Mouse (Mus musculus) embryonic facial prominence, embryonic 11.5 days (tissue): Measurements from ENCODE around the gene Inf2. TPM values are rescaled to one million over a fixed set of nuclear protein-coding genes. Genes with fewer than 3 reads are reported as not detected.
A peak's percentile ranks its signal among the peaks of the same experiment; 100 is the strongest.

ENCODE experiments used
- ATAC-seq: fragments of 200-750 bp; cut with Nextera tagmentation; replicated peaks from 2 replicates; pipeline ENCODE4 v1.8.0; 2017; ENCODE audit warnings: low read depth; ENCODE audit not compliant: insufficient number of reproducible peaks, low FRiP score, low TSS enrichment
- DNase-seq: peaks from one replicate; pipeline ENCODE4 v3.0.0-alpha.2; 2015; ENCODE audit warnings: low spot score
- H3K27ac ChIP-seq: fragments of 300-500 bp; sonication (generic); replicated peaks from 2 replicates; pipeline ENCODE4 v1.5.1; 2014; ENCODE audit warnings: mild to moderate bottlenecking, low read depth, low read length, control low read depth
- H3K27me3 ChIP-seq: fragments of 300-500 bp; sonication (generic); 2 replicates; pipeline ENCODE4 v1.6.1; 2014; ENCODE audit warnings: mild to moderate bottlenecking, low read length, moderate library complexity, mixed read lengths; ENCODE audit not compliant: control insufficient read depth, insufficient read depth
- H3K36me3 ChIP-seq: fragments of 300-500 bp; sonication (generic); replicated peaks from 2 replicates; pipeline ENCODE4 v1.6.1; 2014; ENCODE audit warnings: low read depth, mild to moderate bottlenecking, low read length, moderate library complexity, mixed read lengths; ENCODE audit not compliant: control insufficient read depth, insufficient read depth
- H3K4me1 ChIP-seq: fragments of 300-500 bp; sonication (generic); 2 replicates; pipeline ENCODE4 v1.6.1; 2014; ENCODE audit warnings: low read length, mixed read lengths; ENCODE audit not compliant: control insufficient read depth, insufficient read depth
- H3K4me2 ChIP-seq: fragments of 300-500 bp; sonication (generic); 2 replicates; pipeline ENCODE4 v1.6.1; 2014; ENCODE audit warnings: low read depth, mild to moderate bottlenecking, control low read depth, low read length, moderate library complexity
- H3K4me3 ChIP-seq: fragments of 300-500 bp; sonication (generic); 2 replicates; pipeline ENCODE4 v1.5.1; 2014; ENCODE audit warnings: low read depth, low read length, control low read depth
- H3K9ac ChIP-seq: fragments of 300-500 bp; sonication (generic); replicated peaks from 2 replicates; pipeline ENCODE4 v1.6.1; 2014; ENCODE audit warnings: mild to moderate bottlenecking, control low read depth, low read length
- H3K9me3 ChIP-seq: fragments of 300-500 bp; sonication (generic); replicated peaks from 2 replicates; pipeline ENCODE4 v1.6.1; 2016; ENCODE audit warnings: mild to moderate bottlenecking, low read length, inconsistent platforms, mixed read lengths; ENCODE audit not compliant: control insufficient read depth
- WGBS: fragments of 180-500 bp; shearing (Covaris S2); extraction: QIAGEN DNeasy Blood & Tissue Kit; methylation state at CpG from one replicate; pipeline ENCODE4 v1.1.7; 2014; 5-methylcytosine and 5-hydroxymethylcytosine counted together
- polyA plus RNA-seq: library from polyadenylated mRNA; unstranded; fragments of >200 nt; fragmentation: Nextera tagmentation; extraction: Ambion mirVana; gene quantifications from 2 replicates; pipeline ENCODE4 v1.2.1, GENCODE M21; 2014

Gene Inf2
- polyA plus RNA-seq, 1 experiment from 2014 or later, result 1.6 TPM

DNA sequence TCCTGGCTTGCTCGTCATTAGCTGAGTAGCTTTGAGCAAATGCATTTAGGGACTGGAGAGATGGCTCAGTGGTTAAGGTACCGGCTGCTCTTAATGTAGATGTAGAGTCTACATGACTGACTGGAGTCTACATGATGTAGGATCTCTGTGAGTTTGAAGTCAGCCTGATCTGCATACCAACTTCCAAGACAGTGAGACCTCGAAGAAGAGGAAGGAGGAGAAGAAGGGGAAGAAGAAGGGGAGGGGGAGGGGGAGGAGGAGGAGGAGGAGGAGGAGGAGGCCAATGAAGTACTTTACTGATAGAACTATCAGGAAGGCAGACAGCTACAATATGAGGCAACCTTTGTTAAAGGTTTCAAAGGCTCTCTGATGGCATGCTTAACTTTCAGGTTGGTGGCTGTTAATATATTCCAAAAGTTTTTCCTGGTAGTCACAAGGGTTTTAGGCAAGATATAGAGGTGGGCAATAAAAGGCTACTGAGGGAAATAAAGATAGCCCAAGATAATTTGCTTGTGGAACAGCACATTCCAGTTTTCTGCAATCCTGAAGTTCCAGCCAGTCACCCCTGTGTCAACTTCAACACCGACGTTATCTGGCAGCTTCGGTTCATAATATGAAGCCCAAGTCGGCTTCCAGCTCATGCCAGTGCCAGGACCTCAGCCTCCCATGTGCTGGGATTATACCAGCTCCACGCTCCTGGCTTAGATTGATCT lies 13.2 kb upstream of the Inf2 start:
- H3K4me3 ChIP-seq, result no peak overlapping the region
- H3K36me3 ChIP-seq, result no peaks in the 10 kb centered on the region
- H3K27me3 ChIP-seq, result no peaks in the 10 kb centered on the region
- WGBS, result 79% methylated on average over 8 of the region's 8 CpGs
- DNase-seq, result no peak
- no peak overlapping the region for H3K27ac ChIP-seq
- H3K4me1 ChIP-seq, result peaks cover 2% of the 10 kb centered on the region
- H3K9me3 ChIP-seq, result no peaks in the 10 kb centered on the region
- no peak for ATAC-seq
- no peak overlapping the region for H3K9ac ChIP-seq
- H3K4me2 ChIP-seq, result no peak overlapping the region

DNA sequence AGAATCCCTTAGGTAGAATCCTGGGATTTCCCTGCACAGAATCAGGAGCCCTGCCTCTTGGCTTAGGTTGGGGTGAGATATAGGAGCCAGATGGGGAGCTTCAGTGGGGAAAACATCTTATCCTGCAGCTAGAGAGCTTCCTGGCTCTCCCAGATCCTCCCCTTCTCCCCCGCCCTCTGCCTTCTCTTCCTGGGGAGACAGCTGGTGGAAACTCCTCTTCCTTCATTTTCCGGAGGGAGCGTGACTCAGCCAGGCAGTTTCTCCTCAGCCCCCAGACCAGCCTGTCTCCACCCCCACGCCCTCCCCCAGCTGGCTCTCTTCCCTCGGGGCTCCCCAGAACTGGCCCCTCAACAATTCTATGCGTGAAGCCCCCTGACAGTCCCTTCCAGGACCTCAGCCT lies 12.2 kb upstream of the Inf2 start:
- DNase-seq (no peak), ATAC-seq (no peak)
- no peaks in the 10 kb centered on the region for H3K27me3 ChIP-seq
- WGBS, result 13% methylated on average over 4 of the region's 6 CpGs
- H3K4me3 ChIP-seq, result no peak overlapping the region
- H3K9me3 ChIP-seq, result no peaks in the 10 kb centered on the region
- no peak overlapping the region for H3K4me2 ChIP-seq
- peaks cover 2% of the 10 kb centered on the region for H3K4me1 ChIP-seq
- no peak overlapping the region; the same call in 1 of the 2 replicates for H3K27ac ChIP-seq
- peak overlapping the region; percentile 15; the same call in 1 of the 2 replicates for H3K9ac ChIP-seq
- H3K36me3 ChIP-seq, result no peaks in the 10 kb centered on the region

DNA sequence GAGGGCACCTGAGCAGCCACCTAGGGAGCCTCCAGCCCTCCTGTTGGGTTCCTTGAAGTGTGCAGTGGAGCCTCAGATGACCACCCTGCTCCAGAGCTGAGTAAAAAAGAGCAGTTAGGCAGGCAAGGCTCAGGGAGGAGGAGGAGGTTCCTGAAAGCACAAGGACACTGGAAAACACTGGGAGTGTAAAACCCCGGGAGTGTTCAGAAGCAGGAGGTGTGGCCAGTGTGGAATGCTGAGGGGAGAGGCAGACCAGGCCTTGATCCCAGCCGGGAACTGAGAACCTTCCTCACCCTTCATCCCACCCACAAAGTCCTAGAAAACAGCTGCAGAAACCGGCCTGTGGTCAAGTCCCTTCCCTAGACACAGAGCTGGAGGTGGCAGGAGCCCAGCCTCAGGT lies 11.8 kb upstream of the Inf2 start:
- no peaks in the 10 kb centered on the region for H3K36me3 ChIP-seq
- ATAC-seq (0 out of 2 replicates have a peak, but pooled peaks have one; percentile 24), DNase-seq (no peak)
- peaks cover 2% of the 10 kb centered on the region for H3K4me1 ChIP-seq
- H3K9ac ChIP-seq, result peak overlapping the region; percentile 15; the same call in 1 of the 2 replicates
- H3K27me3 ChIP-seq, result no peaks in the 10 kb centered on the region
- H3K27ac ChIP-seq, result no peak overlapping the region; the same call in 1 of the 2 replicates
- H3K9me3 ChIP-seq, result no peaks in the 10 kb centered on the region
- no peak overlapping the region for H3K4me3 ChIP-seq
- no peak overlapping the region for H3K4me2 ChIP-seq
- 13% methylated on average over 3 of the region's 3 CpGs for WGBS

DNA sequence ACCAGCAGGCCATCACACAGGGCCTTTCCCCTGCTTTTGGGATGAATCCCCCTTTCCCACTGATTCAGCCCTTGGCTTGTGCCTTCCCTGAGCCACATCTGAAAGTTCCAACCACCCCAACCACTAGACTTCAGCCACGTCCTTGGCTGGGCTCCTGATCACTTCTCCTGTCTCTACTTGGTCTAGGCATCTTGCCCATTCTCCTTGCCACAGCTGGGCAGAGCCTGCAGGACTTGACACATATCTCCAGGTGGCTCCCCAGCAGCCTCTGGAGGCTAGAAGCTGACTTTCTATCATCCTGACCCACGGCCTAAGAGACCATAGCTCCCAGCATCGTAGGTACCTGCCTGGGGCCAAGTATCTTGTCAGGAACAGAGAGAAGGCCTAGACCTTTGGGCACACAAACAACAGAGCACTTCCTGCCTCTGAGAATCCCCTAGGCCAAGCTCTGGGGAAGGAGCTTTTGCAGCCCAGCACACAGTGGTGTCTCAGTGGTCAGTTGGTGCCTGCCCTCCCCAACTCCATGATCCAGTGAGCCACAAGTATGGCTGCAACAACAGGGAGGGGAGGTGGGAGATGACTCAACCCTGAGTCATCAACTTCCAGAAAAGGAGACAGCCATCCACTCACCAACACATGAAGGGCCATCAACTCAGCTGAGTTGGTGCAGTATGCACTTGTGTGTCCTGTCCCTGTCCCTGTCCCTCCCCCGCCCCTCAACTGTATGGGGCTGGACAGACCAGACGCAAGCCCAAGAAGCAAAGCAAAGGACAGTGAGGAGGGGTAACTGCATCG lies 10.1 kb upstream of the Inf2 start:
- no peak for DNase-seq
- Histone ChIP-seq H3K27ac (no peak overlapping the region), H3K4me2 (no peak overlapping the region), H3K9me3 (no peaks in the 10 kb centered on the region), H3K9ac (no peak overlapping the region), H3K27me3 (no peaks in the 10 kb centered on the region), H3K4me3 (no peak overlapping the region), H3K36me3 (no peaks in the 10 kb centered on the region), H3K4me1 (peaks cover 2% of the 10 kb centered on the region)
- 67% methylated on average over 6 of the region's 6 CpGs for WGBS
- no peak for ATAC-seq

DNA sequence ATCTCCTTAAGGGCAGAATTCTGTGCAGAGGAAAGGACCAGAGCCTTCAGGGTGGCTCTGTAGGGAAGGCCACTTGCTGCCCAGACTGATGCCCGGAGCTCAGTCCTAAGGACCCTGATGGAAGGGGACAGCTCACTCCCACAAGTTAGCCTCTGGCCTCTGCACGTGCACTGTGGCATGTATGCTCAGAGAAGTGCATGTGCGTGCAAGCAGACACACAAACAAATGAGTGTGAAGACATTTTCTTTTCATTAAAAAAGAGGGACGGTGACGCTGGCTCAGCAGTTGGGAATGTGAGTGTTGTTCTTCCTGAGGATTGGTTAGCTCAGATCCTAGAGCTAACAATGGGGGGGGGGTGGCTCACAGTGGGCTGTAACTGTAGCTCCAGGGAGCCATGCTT lies 9.2 kb upstream of the Inf2 start:
- Histone ChIP-seq H3K36me3 (no peaks in the 10 kb centered on the region), H3K4me3 (no peak overlapping the region), H3K27ac (no peak overlapping the region), H3K4me2 (no peak overlapping the region), H3K9me3 (no peaks in the 10 kb centered on the region), H3K9ac (no peak overlapping the region), H3K4me1 (peaks cover 2% of the 10 kb centered on the region), H3K27me3 (no peaks in the 10 kb centered on the region)
- no peak for DNase-seq
- ATAC-seq, result no peak
- 42% methylated on average over 5 of the region's 5 CpGs for WGBS

DNA sequence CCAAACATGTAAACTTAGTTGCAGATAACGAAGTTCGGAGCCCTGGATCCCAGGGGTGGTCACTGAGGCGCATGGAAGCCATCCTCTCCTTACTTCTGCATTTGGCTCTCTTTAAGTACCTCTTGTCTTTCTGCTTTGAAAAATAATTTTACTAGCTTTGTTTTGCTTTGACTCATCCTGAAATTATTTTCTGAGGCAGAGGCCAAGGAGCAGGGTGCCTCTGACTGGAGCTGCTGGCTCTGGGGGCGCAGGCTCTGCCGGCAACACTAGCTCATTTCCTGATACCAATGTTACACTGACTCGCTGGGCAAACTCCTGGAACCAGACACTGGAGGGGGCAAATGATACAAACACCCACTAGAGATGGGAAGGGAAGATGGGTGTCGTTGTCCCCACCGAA lies 8.7 kb upstream of the Inf2 start:
- ATAC-seq (no peak), DNase-seq (no peak)
- Histone ChIP-seq H3K4me1 (peaks cover 2% of the 10 kb centered on the region), H3K9me3 (no peaks in the 10 kb centered on the region), H3K4me3 (no peak overlapping the region), H3K9ac (no peak overlapping the region), H3K4me2 (no peak overlapping the region), H3K27me3 (no peaks in the 10 kb centered on the region), H3K27ac (no peak overlapping the region), H3K36me3 (no peaks in the 10 kb centered on the region)
- WGBS, result 81% methylated on average over 8 of the region's 8 CpGs

DNA sequence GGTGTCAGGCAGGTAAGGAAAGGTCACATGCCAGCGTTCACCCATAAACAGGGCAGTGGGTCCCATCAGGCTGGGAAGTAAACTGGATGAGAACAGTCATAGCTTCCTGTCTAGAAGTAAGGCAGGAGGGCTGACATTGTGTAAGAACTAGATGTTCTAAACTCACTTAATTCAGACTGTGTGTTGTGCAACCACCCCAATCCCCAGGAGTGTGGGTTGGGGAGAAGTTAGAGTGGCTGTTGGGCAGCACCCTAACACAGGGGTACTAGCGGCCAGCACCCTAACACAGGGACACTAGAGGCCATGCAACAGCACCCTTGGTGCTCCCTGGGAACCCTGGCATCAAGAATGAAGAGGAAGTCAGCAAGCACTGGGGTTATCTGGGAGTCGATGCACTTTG lies 7.5 kb upstream of the Inf2 start:
- no peaks in the 10 kb centered on the region for H3K9me3 ChIP-seq
- no peak for DNase-seq
- no peak overlapping the region for H3K4me2 ChIP-seq
- no peak overlapping the region for H3K4me3 ChIP-seq
- no peaks in the 10 kb centered on the region for H3K36me3 ChIP-seq
- H3K4me1 ChIP-seq, result peaks cover 2% of the 10 kb centered on the region
- no peak for ATAC-seq
- no peaks in the 10 kb centered on the region for H3K27me3 ChIP-seq
- 90% methylated on average over 3 of the region's 3 CpGs for WGBS
- no peak overlapping the region for H3K9ac ChIP-seq
- no peak overlapping the region for H3K27ac ChIP-seq

DNA sequence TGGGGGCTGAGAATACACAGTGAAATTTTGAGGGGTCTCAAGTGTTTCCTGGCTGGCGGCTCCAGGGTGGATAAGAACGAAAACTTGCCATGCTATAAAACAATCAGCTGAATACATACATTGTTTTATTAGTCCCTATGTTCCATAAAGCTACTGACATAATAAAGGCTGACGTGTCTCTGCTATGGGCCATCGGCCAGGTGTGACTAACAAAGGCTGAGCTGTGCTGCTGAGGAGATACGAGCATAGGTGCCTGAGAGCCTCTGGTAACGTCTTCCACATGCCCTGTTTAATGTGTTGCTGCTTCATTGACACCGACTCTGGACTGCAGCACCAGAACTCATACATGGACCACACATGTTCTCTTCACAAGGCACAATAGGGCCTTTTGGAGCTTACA lies 3.6 kb upstream of the Inf2 start:
- H3K9me3 ChIP-seq, result no peaks in the 10 kb centered on the region
- WGBS, result 73% methylated on average over 7 of the region's 7 CpGs
- H3K27me3 ChIP-seq, result peaks cover 9% of the 10 kb centered on the region
- ATAC-seq, result no peak
- H3K9ac ChIP-seq, result no peak overlapping the region
- H3K27ac ChIP-seq, result no peak overlapping the region
- H3K4me2 ChIP-seq, result no peak overlapping the region
- H3K4me1 ChIP-seq, result peaks cover 5% of the 10 kb centered on the region; the same call in 1 of the 2 replicates
- DNase-seq, result no peak
- no peak overlapping the region for H3K4me3 ChIP-seq
- H3K36me3 ChIP-seq, result no peaks in the 10 kb centered on the region
